Mouse (Mus musculus) Patski (cell line): ENCODE measurements around the gene Frmd4a. TPM values are rescaled to one million over a fixed set of nuclear protein-coding genes. Genes with fewer than 3 reads are reported as not detected.
A peak's percentile ranks its signal among the peaks of the same experiment; 100 is the strongest.

Source experiments
- ATAC-seq: fragments of 100-300 bp; one replicate; pipeline ENCODE4 v1.8.0; 2021
- CTCF ChIA-PET: fragments of 350-600 bp; sonication (Branson Sonifier 250); formaldehyde crosslinking; loops from one replicate; lab custom pipeline; 2022; ENCODE audit warnings: inconsistent platforms; lab: Charles Lee
- POLR2A ChIA-PET: fragments of 350-600 bp; sonication (Branson Sonifier 250); formaldehyde crosslinking; loops from one replicate; lab custom pipeline; 2022; ENCODE audit warnings: antibody characterized with exemption, inconsistent platforms; lab: Charles Lee
- DNase-seq: peaks from one replicate; pipeline ENCODE4 v3.0.0-alpha.2; 2011; ENCODE audit warnings: low read depth, low spot score
- H3K27me3 ChIP-seq: fragments of 371-371 bp; one replicate; pipeline ENCODE4 v1.5.1; 2021
- CTCF ChIP-seq: fragments of 100-300 bp; IDR thresholded peaks from one replicate; pipeline ENCODE4 v1.5.1; 2021
- in situ Hi-C: fragments of 300-500 bp; cut with MboI; formaldehyde crosslinking; loops from 3 replicates; pipeline ENCODE4 v1.11.1; 2018; ENCODE audit warnings: low pct_unique_long_range_greater_than_20kb, mixed read lengths
- polyA plus RNA-seq: library from polyadenylated mRNA; unstranded; gene quantifications from one replicate; pipeline ENCODE4 v1.2.3, GENCODE M21; 2021

The Frmd4a gene
- polyA plus RNA-seq, 1 experiment from 2014 or later, result 40.6 TPM

DNA sequence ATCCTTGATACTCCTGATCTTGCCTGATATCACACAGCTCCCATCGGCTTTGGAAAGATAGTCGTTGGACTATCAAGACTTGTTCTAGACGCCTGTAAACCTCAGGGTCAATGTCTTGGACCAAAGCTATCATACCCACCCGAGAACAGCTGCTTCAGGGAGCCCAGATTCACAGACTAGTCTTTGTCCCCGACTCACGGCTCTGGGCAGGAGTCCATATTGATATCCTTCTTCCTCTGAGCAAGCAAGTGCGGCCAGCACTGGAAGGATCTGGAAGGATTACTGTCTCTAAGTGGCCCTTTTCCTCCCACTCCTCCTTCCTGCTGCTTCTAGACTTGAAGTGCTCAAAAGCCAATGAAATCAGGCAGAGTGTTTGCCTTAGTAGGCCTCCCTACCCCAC lies 575.1 kb downstream of the Frmd4a start:
- ChIA-PET POLR2A (no interaction called here), CTCF (interaction anchor here (2.5 kb wide), 1 partner anchor 93 kb away, joined by 8 read pairs; no protein-coding TSS in a partner anchor)
- no peak for TF ChIP-seq CTCF
- no peak for ATAC-seq
- DNase-seq, result no peak
- no peaks in the 10 kb centered on the region for H3K27me3 ChIP-seq
- in situ Hi-C loops, result no loop called here

DNA sequence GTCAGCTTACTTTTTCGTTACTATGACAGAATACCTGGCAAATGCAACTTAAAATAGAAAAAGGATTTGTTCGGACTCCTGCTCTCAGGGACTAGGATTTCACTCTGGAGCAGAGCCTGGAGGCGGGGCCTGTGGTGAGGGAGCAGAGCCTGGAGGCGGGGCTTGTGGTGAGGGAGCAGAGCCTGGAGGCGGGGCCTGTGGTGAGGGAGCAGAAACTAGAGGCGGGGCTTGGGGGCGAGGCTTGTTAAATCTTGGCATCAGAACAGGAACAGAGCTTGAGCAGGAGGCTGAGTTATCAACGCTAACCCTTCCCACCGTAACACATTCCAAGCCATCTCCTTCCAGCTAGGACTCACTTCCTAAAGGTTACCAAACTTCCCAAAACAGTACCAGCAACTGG lies 575.9 kb downstream of the Frmd4a start:
- DNase-seq (no peak), ATAC-seq (no peak)
- no peak for TF ChIP-seq CTCF
- ChIA-PET POLR2A (no interaction called here), CTCF (interaction anchor here (0.6 to 1.2 kb wide), 3 partner anchors 8 to 30 kb away, joined by 3 to 4 read pairs (median 3); no protein-coding TSS in a partner anchor)
- no peaks in the 10 kb centered on the region for H3K27me3 ChIP-seq
- in situ Hi-C loops, result no loop called here

DNA sequence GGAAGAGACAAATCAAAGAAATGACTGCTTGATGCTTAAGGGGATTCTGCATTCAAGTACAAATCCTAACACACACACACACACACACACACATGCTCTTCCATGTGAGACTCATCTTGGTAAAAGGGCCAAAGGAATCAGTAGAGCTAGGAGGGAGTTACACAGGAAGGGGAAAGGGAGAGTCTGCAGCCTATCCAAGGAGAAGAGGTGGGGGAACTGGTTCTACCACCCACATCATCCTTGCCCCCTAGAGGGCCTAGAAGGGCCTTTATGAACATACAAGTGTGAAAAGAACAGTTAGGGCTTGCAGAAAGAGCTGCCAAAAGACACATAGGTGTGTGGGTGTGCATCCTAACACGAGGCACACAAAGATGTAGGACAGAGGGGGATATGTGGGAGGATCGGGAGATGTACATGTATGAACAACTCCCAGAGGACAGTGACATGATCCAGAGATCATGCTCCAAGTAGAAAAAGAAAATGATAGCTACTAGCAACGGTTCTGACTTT lies 576.4 kb downstream of the Frmd4a start:
- POLR2A ChIA-PET, result no interaction called here
- DNase-seq (no peak), ATAC-seq (no peak)
- CTCF ChIA-PET, result interaction anchor here (0.6 to 1.6 kb wide), 6 partner anchors 8 to 80 kb away, joined by 3 to 4 read pairs (median 3); no protein-coding TSS in a partner anchor
- in situ Hi-C loops, result no loop called here
- no peaks in the 10 kb centered on the region for H3K27me3 ChIP-seq
- TF ChIP-seq CTCF, result no peak

DNA sequence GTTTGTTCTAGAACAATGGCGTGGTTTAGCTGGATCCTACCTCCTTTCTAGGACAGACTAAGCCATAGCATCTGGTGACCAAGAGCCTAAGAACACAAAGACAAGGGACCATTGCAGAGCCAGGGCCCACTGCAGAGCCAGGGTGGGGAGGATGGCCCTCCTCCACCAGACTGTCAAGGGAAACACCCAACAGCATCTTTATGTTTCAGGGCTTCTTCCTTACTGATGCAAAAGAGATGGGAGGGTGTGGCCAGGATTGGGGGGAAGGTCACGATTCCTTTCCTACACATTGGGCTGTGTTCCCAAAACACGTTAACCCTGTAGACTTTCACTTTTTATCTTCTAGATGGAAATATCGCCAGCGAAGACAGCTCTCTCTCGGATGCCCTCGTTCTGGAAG lies 579.5 kb downstream of the Frmd4a start:
- H3K27me3 ChIP-seq, result no peaks in the 10 kb centered on the region
- in situ Hi-C loops, result no loop called here
- DNase-seq (no peak), ATAC-seq (no peak)
- POLR2A ChIA-PET, result no interaction called here
- CTCF ChIA-PET, result interaction anchor here (1.4 kb wide), 1 partner anchor 98 kb away, joined by 7 read pairs; no protein-coding TSS in a partner anchor
- no peak for TF ChIP-seq CTCF

DNA sequence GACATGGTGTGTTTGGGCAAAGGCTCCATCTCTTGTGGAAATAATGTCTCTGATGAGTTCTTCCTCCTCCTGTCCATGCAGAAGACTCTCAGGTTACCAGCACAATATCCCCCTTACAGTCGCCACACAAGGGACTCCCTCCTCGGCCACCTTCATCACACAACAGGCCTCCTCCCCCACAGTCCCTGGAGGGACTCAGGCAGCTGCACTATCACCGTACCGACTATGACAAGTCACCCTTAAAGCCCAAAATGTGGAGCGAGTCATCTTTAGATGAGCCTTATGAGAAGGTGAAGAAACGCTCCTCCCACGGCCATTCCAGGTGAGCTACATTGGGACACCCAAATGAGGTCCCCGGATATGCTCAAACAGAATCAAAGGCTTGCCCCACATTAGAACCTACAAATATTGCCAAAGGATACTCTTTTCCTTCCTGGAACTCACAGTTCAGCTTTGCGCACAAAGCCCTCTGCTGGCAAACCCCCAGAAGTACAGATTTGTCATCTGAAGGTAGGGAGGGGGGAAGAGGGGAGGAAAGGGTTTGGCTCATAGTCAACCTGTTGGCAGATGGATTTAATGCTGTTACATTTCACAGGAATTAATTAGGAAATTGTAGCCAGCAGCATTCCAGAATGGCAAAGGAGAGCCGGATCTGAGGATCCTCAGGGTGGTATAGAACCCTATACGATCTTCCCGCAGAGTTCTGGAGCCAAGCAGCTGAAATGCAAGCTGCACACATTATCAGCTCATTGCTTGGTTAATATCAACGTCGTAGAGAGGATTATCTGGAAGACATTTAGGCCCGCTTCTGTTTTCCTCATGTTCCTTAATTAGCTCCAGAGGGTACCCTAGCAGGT lies 583.7 kb downstream of the Frmd4a start:
- peak; percentile 85 for ATAC-seq
- DNase-seq, result peak; percentile 12
- CTCF ChIA-PET, result interaction anchor here (0.6 to 4.4 kb wide), 10 partner anchors 8 to 103 kb away, joined by 3 to 48 read pairs (median 5); no protein-coding TSS in a partner anchor
- POLR2A ChIA-PET, result interaction anchor here (1.1 to 1.2 kb wide), 2 partner anchors 16 to 101 kb away, joined by 4 to 5 read pairs; no protein-coding TSS in a partner anchor
- H3K27me3 ChIP-seq, result no peaks in the 10 kb centered on the region
- in situ Hi-C loops, result loop anchor here (5.0 to 25.0 kb wide), 2 partner anchors 104 to 389 kb away; no protein-coding TSS in a partner anchor
- peak; percentile 79 for TF ChIP-seq CTCF

DNA sequence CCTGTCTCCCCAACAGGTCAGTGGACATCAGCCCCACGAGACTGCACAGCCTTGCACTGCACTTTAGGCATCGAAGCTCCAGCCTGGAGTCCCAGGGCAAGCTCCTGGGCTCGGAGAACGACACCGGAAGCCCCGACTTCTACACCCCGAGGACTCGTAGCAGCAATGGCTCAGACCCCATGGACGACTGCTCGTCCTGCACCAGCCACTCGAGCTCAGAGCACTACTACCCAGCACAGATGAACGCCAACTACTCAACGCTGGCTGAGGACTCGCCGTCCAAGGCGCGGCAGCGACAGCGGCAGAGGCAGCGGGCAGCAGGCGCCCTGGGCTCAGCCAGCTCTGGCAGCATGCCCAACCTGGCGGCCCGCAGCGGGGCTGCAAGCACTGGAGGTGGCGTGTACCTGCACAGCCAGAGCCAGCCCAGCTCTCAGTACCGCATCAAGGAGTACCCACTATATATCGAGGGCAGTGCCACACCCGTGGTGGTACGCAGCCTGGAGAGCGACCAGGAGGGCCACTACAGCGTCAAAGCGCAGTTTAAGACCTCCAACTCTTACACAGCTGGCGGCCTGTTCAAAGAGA lies 585.9 kb downstream of the Frmd4a start:
- no peaks in the 10 kb centered on the region for H3K27me3 ChIP-seq
- no peak for DNase-seq
- POLR2A ChIA-PET, result no interaction called here
- in situ Hi-C loops, result loop anchor here (5.0 to 25.0 kb wide), 2 partner anchors 106 to 391 kb away; no protein-coding TSS in a partner anchor
- CTCF ChIA-PET, result no interaction called here
- ATAC-seq, result no peak
- TF ChIP-seq CTCF, result no peak

DNA sequence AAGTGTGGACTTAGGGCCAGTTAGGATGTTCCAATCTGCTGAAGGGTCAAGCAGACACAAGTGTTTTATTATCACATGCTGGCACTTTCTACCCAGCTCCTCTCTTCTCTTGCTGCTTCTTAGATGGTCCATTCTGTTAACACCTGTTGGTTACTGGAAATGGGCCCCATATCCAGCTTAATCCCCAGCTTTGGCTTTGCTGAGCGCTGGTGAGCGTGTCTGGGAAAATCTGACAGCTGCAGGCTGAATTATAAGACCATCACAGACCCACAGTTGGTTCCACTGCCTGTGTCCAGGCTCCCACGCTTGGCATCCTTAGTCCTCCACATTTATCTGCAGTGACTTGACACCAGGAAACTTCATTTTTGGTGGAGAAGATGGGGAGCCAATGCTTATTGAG lies 589.0 kb downstream of the Frmd4a start:
- in situ Hi-C loops, result loop anchor here (25.0 kb wide), 1 partner anchor 394 kb away; no protein-coding TSS in a partner anchor
- TF ChIP-seq CTCF, result no peak
- H3K27me3 ChIP-seq, result no peaks in the 10 kb centered on the region
- no peak for DNase-seq
- ChIA-PET CTCF (interaction anchor here (1.2 to 1.6 kb wide), 2 partner anchors 12 to 107 kb away, joined by 4 to 5 read pairs; no protein-coding TSS in a partner anchor), POLR2A (no interaction called here)
- ATAC-seq, result no peak

DNA sequence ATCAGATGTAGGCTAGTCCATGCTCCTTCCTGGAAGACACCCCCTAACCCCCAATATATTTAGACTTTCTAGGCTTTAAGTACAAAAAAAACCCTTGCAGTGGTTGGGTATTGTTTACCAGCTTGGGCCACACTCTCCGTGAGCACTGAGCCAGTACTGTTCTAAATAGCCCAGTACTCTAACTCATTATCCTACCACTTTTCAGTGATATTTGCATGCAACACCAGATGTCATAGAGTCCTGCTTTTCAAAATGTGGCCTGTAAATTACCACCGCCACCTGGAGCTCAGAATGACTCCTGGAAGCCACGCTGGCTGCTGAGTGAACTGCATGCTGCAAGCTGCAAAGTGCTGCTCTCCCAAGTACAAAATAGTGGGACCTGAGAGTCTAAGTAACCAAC lies 590.7 kb downstream of the Frmd4a start:
- ChIA-PET CTCF (interaction anchor here (0.7 kb wide), 1 partner anchor 29 kb away, joined by 3 read pairs; no protein-coding TSS in a partner anchor), POLR2A (no interaction called here)
- in situ Hi-C loops, result loop anchor here (25.0 kb wide), 1 partner anchor 396 kb away; no protein-coding TSS in a partner anchor
- no peaks in the 10 kb centered on the region for H3K27me3 ChIP-seq
- TF ChIP-seq CTCF, result no peak
- ATAC-seq, result no peak
- DNase-seq, result no peak

DNA sequence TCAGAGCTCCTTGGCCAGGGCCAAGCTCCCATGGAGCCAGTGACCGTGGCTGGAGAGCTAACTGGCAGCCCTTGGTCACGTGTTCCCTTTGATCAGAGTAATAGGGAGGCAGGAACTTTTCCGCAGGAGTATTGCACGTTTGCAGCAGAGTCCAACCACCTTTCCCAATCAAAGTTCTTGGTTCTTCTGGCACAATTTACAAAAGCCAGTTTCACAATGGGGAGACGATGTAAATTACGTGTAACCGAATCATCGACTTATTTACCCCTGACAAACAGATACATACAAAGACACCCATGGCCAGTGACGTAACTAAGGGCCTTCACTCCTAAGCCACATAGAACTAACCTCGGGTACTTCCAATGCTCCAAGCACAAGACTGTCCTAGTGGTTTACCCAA lies 591.9 kb downstream of the Frmd4a start:
- POLR2A ChIA-PET, result no interaction called here
- no peak for DNase-seq
- no peak for TF ChIP-seq CTCF
- no peaks in the 10 kb centered on the region for H3K27me3 ChIP-seq
- in situ Hi-C loops, result loop anchor here (25.0 kb wide), 1 partner anchor 397 kb away; no protein-coding TSS in a partner anchor
- ATAC-seq, result no peak
- CTCF ChIA-PET, result interaction anchor here (1.9 kb wide), 1 partner anchor 111 kb away, joined by 9 read pairs; no protein-coding TSS in a partner anchor

DNA sequence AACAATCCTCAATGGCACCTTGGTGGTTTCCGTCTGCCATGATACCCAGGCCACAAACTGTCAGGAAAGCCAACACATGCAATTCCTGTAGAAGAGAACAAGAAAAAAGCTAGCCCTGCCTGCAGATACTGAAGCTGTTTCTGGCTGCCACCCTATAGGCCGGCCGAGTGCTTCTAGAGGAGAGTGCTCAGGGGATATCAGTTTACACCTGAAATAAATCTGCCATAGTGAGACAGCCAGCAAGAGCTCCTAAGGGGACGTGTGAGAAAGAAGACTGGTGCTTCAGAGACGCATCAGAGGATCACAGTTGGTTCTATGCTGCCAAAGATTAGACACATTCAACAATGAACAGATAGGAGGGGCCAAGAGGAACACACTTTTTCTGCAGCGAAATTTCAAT lies 593.8 kb downstream of the Frmd4a start:
- ChIA-PET CTCF (no interaction called here), POLR2A (no interaction called here)
- in situ Hi-C loops, result loop anchor here (25.0 kb wide), 1 partner anchor 399 kb away; no protein-coding TSS in a partner anchor
- H3K27me3 ChIP-seq, result no peaks in the 10 kb centered on the region
- DNase-seq (no peak), ATAC-seq (no peak)
- TF ChIP-seq CTCF, result no peak
